Mouse (Mus musculus) kidney, embryonic 16.5 days (tissue): ENCODE measurements around the gene Nuak2. TPM values are rescaled to one million over a fixed set of nuclear protein-coding genes. Genes with fewer than 3 reads are reported as not detected.
A peak's percentile ranks its signal among the peaks of the same experiment; 100 is the strongest.

ENCODE experiments used
- ATAC-seq: fragments of 200-750 bp; cut with Nextera tagmentation; 2 replicates; pipeline ENCODE4 v1.8.0; 2017; ENCODE audit warnings: moderate TSS enrichment; ENCODE audit not compliant: low FRiP score, low TSS enrichment
- H3K27ac ChIP-seq: fragments of 300-500 bp; sonication (generic); 2 replicates; pipeline ENCODE4 v1.5.1; 2014; ENCODE audit warnings: low read length
- H3K27me3 ChIP-seq: fragments of 300-500 bp; sonication (generic); 2 replicates; pipeline ENCODE4 v1.6.1; 2014; ENCODE audit warnings: low read length, control low read depth, mixed read lengths; ENCODE audit not compliant: insufficient read depth
- H3K36me3 ChIP-seq: fragments of 300-500 bp; sonication (generic); 2 replicates; pipeline ENCODE4 v1.6.1; 2014; ENCODE audit warnings: low read length, control low read depth, mixed read lengths; ENCODE audit not compliant: insufficient read depth
- H3K4me1 ChIP-seq: fragments of 300-500 bp; sonication (generic); 2 replicates; pipeline ENCODE4 v1.6.1; 2014; ENCODE audit warnings: low read length, control low read depth, mixed read lengths; ENCODE audit not compliant: insufficient read depth
- H3K4me2 ChIP-seq: fragments of 300-500 bp; sonication (generic); replicated peaks from 2 replicates; pipeline ENCODE4 v1.6.1; 2014; ENCODE audit warnings: low read depth, low read length
- H3K4me3 ChIP-seq: fragments of 300-500 bp; sonication (generic); 2 replicates; pipeline ENCODE4 v1.5.1; 2014; ENCODE audit warnings: mild to moderate bottlenecking, low read length
- H3K9ac ChIP-seq: fragments of 300-500 bp; sonication (generic); replicated peaks from 2 replicates; pipeline ENCODE4 v1.6.1; 2014; ENCODE audit warnings: low read length
- H3K9me3 ChIP-seq: fragments of 300-500 bp; sonication (generic); 2 replicates; pipeline ENCODE4 v1.6.1; 2016; ENCODE audit warnings: low read length, control low read depth
- WGBS: fragments of 180-500 bp; shearing (Covaris S2); extraction: QIAGEN DNeasy Blood & Tissue Kit; methylation state at CpG from one replicate; pipeline ENCODE4 v1.1.7; 2014; 5-methylcytosine and 5-hydroxymethylcytosine counted together
- polyA plus RNA-seq: library from polyadenylated mRNA; unstranded; fragments of >200 nt; fragmentation: Nextera tagmentation; extraction: Ambion mirVana; gene quantifications from 2 replicates; pipeline ENCODE4 v1.2.1, GENCODE M21; 2015

Gene Nuak2
- polyA plus RNA-seq, 1 experiment from 2014 or later, result 5.5 TPM

DNA sequence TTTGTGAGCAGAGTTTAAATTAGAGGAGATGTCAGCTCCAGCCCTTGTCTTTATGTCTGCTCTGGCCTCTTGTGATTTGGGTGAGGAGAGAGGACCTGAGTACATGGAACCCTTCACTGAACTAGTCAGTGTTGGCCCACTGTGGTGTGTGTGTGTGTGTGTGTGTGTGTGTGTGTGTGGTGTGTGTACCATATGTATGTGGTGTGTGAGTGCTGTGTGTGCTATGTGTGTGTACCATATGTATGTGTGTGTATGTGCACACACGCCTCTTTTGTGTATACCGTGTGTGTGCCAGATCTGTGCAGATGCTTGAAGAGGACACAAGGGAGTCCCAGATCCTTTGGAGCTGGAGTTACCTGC, 33.8 kb upstream of the Nuak2 start:
- H3K36me3 ChIP-seq, result no peaks in the 10 kb centered on the region
- ATAC-seq, result peak; percentile 30
- H3K27ac ChIP-seq, result no peak overlapping the region
- no peaks in the 10 kb centered on the region for H3K9me3 ChIP-seq
- H3K9ac ChIP-seq, result no peak overlapping the region
- no peaks in the 10 kb centered on the region for H3K27me3 ChIP-seq
- H3K4me1 ChIP-seq, result no peaks in the 10 kb centered on the region
- H3K4me3 ChIP-seq, result no peak overlapping the region
- H3K4me2 ChIP-seq, result no peak overlapping the region
- WGBS, result 97% methylated on average over 2 of the region's 2 CpGs

DNA sequence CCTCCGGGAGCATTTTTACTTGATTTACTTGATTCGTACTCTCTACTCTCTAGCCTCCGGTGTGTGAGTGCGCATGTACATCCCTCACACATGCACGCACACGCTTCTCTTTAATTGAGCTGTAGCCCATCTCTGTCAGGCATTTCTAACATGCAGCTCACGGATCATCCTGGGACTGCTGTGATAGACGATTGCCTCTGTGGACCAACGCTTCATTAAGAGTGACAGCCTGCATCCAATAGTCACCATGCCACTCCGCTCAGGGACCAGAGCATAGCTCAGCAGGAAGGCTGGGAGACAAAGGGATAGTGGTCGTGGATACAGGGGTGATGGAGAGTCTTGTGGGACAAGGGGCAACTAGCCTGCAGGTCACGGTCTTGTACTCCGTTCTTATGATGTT, 32.9 kb upstream of the Nuak2 start:
- WGBS, result 80% methylated on average over 13 of the region's 13 CpGs
- no peak overlapping the region for H3K27ac ChIP-seq
- H3K27me3 ChIP-seq, result no peaks in the 10 kb centered on the region
- no peaks in the 10 kb centered on the region for H3K36me3 ChIP-seq
- no peak overlapping the region for H3K4me3 ChIP-seq
- H3K9ac ChIP-seq, result no peak overlapping the region
- H3K9me3 ChIP-seq, result no peaks in the 10 kb centered on the region
- no peak overlapping the region for H3K4me2 ChIP-seq
- H3K4me1 ChIP-seq, result 0 out of 2 replicates have a peak, but pooled peaks cover 7% of the 10 kb centered on the region
- no peak for ATAC-seq

DNA sequence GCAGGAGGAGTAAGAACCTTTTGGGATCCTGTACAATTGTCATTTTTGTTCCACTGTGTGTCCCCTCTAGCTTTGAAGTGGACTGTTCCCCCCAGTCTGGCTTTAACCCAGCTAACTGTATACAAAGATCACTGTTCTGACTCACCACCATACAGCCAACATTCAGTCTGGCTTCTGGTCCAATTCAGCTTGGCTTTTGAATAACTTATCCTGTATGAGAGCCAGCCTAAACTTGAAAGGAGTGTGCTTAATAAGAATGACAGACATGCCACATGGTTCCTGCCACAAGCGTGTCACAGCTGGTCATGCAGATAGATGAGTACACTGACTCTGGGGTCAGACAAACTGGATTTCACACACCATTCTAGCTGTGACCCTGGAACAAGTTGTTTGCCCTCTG, 29.2 kb upstream of the Nuak2 start:
- Histone ChIP-seq H3K27me3 (no peaks in the 10 kb centered on the region), H3K27ac (no peak overlapping the region), H3K36me3 (no peaks in the 10 kb centered on the region), H3K4me3 (no peak overlapping the region), H3K9me3 (no peaks in the 10 kb centered on the region), H3K9ac (no peak overlapping the region), H3K4me2 (no peak overlapping the region), H3K4me1 (peaks cover 25% of the 10 kb centered on the region)
- no peak for ATAC-seq
- WGBS, result 76% methylated on average over 1 of the region's 1 CpGs

- Histone ChIP-seq H3K4me2 (no peak overlapping the region), H3K4me1 (peaks cover 32% of the 10 kb centered on the region), H3K4me3 (no peak overlapping the region), H3K27me3 (no peaks in the 10 kb centered on the region), H3K9me3 (no peaks in the 10 kb centered on the region), H3K9ac (no peak overlapping the region), H3K27ac (no peak overlapping the region), H3K36me3 (no peaks in the 10 kb centered on the region)
- no peak for ATAC-seq
- 58% methylated on average over 2 of the region's 2 CpGs for WGBS
Measured at GRCm38 (mm10) chr1:132287445-132287844, 28.5 kb upstream of the Nuak2 start.

- Histone ChIP-seq H3K4me1 (peaks cover 37% of the 10 kb centered on the region), H3K27ac (no peak overlapping the region), H3K9me3 (no peaks in the 10 kb centered on the region), H3K27me3 (no peaks in the 10 kb centered on the region), H3K4me3 (no peak overlapping the region), H3K9ac (no peak overlapping the region), H3K4me2 (no peak overlapping the region), H3K36me3 (no peaks in the 10 kb centered on the region)
- 19% methylated on average over 11 of the region's 11 CpGs for WGBS
- no peak for ATAC-seq
Measured at GRCm38 (mm10) chr1:132287991-132288451, 27.9 kb upstream of the Nuak2 start.

DNA sequence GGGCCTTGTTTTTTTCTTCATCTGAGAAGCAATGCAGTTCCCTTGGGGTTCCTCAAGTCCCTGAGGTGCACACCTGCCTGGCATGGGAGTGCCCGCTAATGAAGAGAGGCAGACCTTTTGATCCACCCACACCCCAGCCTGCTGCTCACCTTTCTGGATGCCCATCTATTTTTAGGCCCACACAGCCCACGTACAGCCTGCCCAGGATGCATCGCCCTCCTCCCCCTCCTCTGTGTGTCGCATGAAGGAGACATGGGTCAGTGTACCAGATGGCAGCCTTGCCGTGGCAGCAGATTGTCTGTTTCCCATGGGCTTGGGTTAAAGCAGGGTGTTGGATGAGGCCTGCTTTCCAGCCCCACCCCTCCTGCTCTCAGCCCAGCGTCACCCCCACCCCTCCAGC, 26.0 kb upstream of the Nuak2 start:
- no peaks in the 10 kb centered on the region for H3K9me3 ChIP-seq
- 0 out of 2 replicates have a peak, but pooled peaks cover 3% of the 10 kb centered on the region for H3K27me3 ChIP-seq
- WGBS, result 61% methylated on average over 6 of the region's 6 CpGs
- H3K36me3 ChIP-seq, result no peaks in the 10 kb centered on the region
- H3K9ac ChIP-seq, result no peak overlapping the region; the same call in 1 of the 2 replicates
- no peak overlapping the region for H3K4me2 ChIP-seq
- peaks cover 40% of the 10 kb centered on the region for H3K4me1 ChIP-seq
- no peak overlapping the region for H3K27ac ChIP-seq
- no peak overlapping the region for H3K4me3 ChIP-seq
- ATAC-seq, result no peak

DNA sequence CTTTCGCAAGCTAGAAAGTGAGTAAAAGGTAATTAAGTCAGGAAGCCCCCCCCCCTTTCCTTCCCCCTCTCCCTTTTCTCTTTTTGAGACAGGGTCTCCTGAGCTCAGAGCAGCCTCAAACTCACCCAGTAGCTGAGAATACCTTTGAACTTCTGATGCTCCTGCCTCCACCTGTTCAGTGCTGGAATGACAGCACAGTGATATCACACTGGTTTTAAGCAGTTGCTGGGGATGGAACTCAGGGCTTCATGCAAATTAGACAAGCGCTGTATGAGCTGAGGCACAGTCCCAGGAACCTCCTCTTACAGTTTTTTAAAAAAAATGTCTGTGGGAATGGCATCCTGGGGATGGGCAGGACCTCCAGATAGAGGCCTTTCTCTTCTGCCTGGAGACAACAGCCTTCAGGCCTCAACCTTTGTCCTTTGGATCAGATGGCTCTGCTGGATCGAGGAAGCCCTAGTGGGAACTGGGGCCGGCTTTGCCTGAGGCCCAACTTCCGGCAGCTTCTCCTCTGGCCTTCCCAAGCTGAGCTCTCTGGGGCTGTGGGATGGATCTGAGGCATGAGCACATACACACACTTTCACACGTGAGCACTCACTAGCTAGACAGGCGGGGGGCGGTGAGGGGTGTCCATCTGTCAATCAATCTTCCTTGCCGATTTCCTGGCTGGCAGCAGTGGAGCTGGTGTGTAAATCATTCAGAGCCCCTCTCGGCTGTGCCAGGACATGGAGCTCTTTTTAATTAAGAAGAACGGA, 24.8 kb upstream of the Nuak2 start:
- H3K4me2 ChIP-seq, result no peak overlapping the region
- peaks cover 3% of the 10 kb centered on the region; the same call in 1 of the 2 replicates for H3K27me3 ChIP-seq
- H3K27ac ChIP-seq, result peak overlapping the region; percentile 85
- H3K4me3 ChIP-seq, result no peak overlapping the region
- H3K4me1 ChIP-seq, result peaks cover 40% of the 10 kb centered on the region
- H3K36me3 ChIP-seq, result no peaks in the 10 kb centered on the region
- WGBS, result 32% methylated on average over 11 of the region's 11 CpGs
- H3K9me3 ChIP-seq, result no peaks in the 10 kb centered on the region
- ATAC-seq, result 0 out of 2 replicates have a peak, but pooled peaks have one; percentile 24
- H3K9ac ChIP-seq, result 0 out of 2 replicates have a peak overlapping the region, but pooled peaks have one; percentile 35

GRCm38 (mm10) chr1:132291706-132292105, 24.2 kb upstream of the Nuak2 start:
- H3K36me3 ChIP-seq, result no peaks in the 10 kb centered on the region
- H3K4me1 ChIP-seq, result peaks cover 40% of the 10 kb centered on the region
- H3K4me3 ChIP-seq, result no peak overlapping the region
- H3K9me3 ChIP-seq, result no peaks in the 10 kb centered on the region
- 27% methylated on average over 4 of the region's 4 CpGs for WGBS
- 0 out of 2 replicates have a peak overlapping the region, but pooled peaks have one; percentile 35 for H3K9ac ChIP-seq
- no peak overlapping the region for H3K4me2 ChIP-seq
- peaks cover 5% of the 10 kb centered on the region; the same call in 1 of the 2 replicates for H3K27me3 ChIP-seq
- peak overlapping the region; percentile 85 for H3K27ac ChIP-seq
- ATAC-seq, result no peak; the same call in 1 of the 2 replicates

DNA sequence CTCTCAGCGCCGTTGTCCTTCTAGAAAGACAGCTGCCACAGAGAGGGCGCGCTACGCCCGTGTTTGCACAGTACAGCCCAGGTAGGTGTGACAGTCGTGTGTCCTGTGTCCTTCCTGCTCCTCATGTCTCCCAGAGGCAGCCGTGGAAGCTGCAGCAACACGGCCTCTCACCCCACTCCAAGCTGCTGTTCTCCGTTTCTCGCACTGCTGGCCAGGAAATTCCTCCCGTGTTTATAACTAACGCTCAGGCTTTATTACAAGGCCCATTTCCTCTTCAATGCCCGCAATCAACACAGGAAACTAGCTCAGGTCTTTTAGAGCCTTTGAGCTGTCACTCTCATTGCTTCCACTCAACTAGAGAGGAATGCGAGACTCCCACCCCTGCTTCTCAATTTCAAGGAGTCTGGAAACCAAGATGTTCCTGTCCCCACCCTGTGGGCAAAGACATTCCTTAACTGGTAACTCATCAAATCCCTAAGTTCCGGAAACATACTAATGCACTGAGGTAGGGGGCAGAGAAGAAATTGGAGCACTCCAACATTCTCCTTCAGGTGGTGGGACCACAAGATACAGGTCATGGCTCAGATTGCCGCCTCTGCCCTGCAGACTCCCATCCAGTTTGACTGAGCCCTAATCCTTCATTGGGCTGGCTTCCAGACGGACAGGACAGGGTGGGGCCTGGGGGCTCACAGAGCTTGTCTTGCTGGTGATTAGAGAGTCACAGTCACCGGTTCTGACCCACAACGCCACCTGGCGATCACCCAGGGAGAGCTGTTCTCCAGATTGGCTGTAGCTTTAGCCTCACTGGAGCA, 23.4 kb upstream of the Nuak2 start:
- Histone ChIP-seq H3K27me3 (peaks cover 6% of the 10 kb centered on the region; the same call in 1 of the 2 replicates), H3K4me2 (0 out of 2 replicates have a peak overlapping the region, but pooled peaks have one; percentile 1), H3K4me3 (no peak overlapping the region), H3K36me3 (no peaks in the 10 kb centered on the region), H3K9ac (0 out of 2 replicates have a peak overlapping the region, but pooled peaks have one; percentile 2), H3K4me1 (peaks cover 37% of the 10 kb centered on the region), H3K27ac (peak overlapping the region; percentile 85), H3K9me3 (no peaks in the 10 kb centered on the region)
- peak; percentile 74 for ATAC-seq
- WGBS, result 16% methylated on average over 21 of the region's 21 CpGs
